Mouse (Mus musculus) small intestine, adult 2 months (tissue): ENCODE data around the gene Olfr792. TPM values are rescaled to one million over a fixed set of nuclear protein-coding genes. Genes with fewer than 3 reads are reported as not detected.

Experiments used
- H3K27ac ChIP-seq: fragments of 200-500 bp; 2 replicates; pipeline ENCODE4 v1.5.1; 2012; ENCODE audit warnings: low read depth, low read length, control low read depth, inconsistent platforms; ENCODE audit not compliant: insufficient read depth
- H3K27me3 ChIP-seq: fragments of 200-500 bp; 2 replicates; pipeline ENCODE4 v1.6.1; 2012; ENCODE audit warnings: mild to moderate bottlenecking, moderate library complexity, low read length, inconsistent platforms; ENCODE audit not compliant: control insufficient read depth, insufficient read depth
- H3K36me3 ChIP-seq: fragments of 200-500 bp; 2 replicates; pipeline ENCODE4 v1.6.1; 2012; ENCODE audit warnings: mild to moderate bottlenecking, low read length, control low read depth, inconsistent platforms; ENCODE audit not compliant: control insufficient read depth, insufficient read depth
- H3K4me1 ChIP-seq: fragments of 200-500 bp; 2 replicates; pipeline ENCODE4 v1.6.1; 2012; ENCODE audit warnings: low read length, inconsistent platforms, mixed read lengths; ENCODE audit not compliant: control insufficient read depth, insufficient read depth, insufficient read length
- H3K4me3 ChIP-seq: fragments of 200-500 bp; 2 replicates; pipeline ENCODE4 v1.5.1; 2012; ENCODE audit warnings: low read depth, mild to moderate bottlenecking, control low read depth, inconsistent platforms, low read length, moderate library complexity
- CTCF ChIP-seq: fragments of 200-500 bp; IDR thresholded peaks from 2 replicates; pipeline ENCODE4 v1.5.1; 2012; ENCODE audit warnings: low read depth, mild to moderate bottlenecking, control low read depth, inconsistent platforms, low read length, moderate library complexity, mixed read lengths; ENCODE audit not compliant: insufficient replicate concordance, insufficient read length; ENCODE audit errors: extremely low read depth
- POLR2A ChIP-seq: fragments of 200-500 bp; IDR thresholded peaks from 2 replicates; pipeline ENCODE4 v1.6.1; 2012; ENCODE audit warnings: low read depth, mild to moderate bottlenecking, control low read depth, inconsistent platforms, low read length, moderate library complexity
- WGBS: fragments of 180-500 bp; shearing (Covaris S2); methylation state at CpG from one replicate; pipeline ENCODE4 v1.1.7; 2018; 5-methylcytosine and 5-hydroxymethylcytosine counted together
- polyA plus RNA-seq: library from polyadenylated mRNA; depleted of rRNA; stranded (reverse); fragments of >200 nt; gene quantifications from 2 replicates; pipeline ENCODE4 v1.2.3, GENCODE M21; 2012; rRNA removed

Olfr792 gene
- not detected in 2 replicates for polyA plus RNA-seq

- no peaks in the 10 kb centered on the region for H3K36me3 ChIP-seq
- no peak within 1 kb of the TSS for H3K27ac ChIP-seq
- TF ChIP-seq POLR2A: no peak
- no peak for TF ChIP-seq CTCF
- no peak within 1 kb of the TSS for H3K4me3 ChIP-seq
- H3K4me1 ChIP-seq: no peaks in the 10 kb centered on the region
- H3K27me3 ChIP-seq: no peaks in the 10 kb centered on the region
- 84% methylated on average over 1 of the region's 1 CpGs for WGBS
Measured at GRCm38 (mm10) chr10:129538862-129539261, at the start of gene Olfr792. Gene Olfr792, plus strand, starts transcription at chr10:129539162.

GRCm38 (mm10) chr10:129490101-129490500, 48.9 kb upstream of the Olfr792 start:
- WGBS: 75% methylated on average over 2 of the region's 2 CpGs
- H3K36me3 ChIP-seq: no peaks in the 10 kb centered on the region
- no peaks in the 10 kb centered on the region for H3K4me1 ChIP-seq
- no peak overlapping the region for H3K4me3 ChIP-seq
- H3K27ac ChIP-seq: no peak overlapping the region
- H3K27me3 ChIP-seq: no peaks in the 10 kb centered on the region
- TF ChIP-seq POLR2A (no peak), CTCF (no peak)

- Histone ChIP-seq H3K4me3 (no peak within 1 kb of the TSS), H3K27ac (no peak within 1 kb of the TSS), H3K36me3 (no peaks in the 10 kb centered on the region), H3K4me1 (no peaks in the 10 kb centered on the region), H3K27me3 (no peaks in the 10 kb centered on the region)
- TF ChIP-seq CTCF (no peak), POLR2A (no peak)
Measured at GRCm38 (mm10) chr10:129498192-129498591, 40.8 kb upstream of the Olfr792 start, which contains the start of gene Olfr790. Gene Olfr790, plus strand, starts transcription at chr10:129498492.

GRCm38 (mm10) chr10:129521492-129521891, 17.5 kb upstream of the Olfr792 start, which contains the start of gene Olfr791:
Gene Olfr791, plus strand, starts transcription at chr10:129521792.
- WGBS: 64% methylated on average over 3 of the region's 3 CpGs

GRCm38 (mm10) chr10:129549354-129549753, 10.4 kb downstream of the Olfr792 start:
- TF ChIP-seq CTCF: no peak
- TF ChIP-seq POLR2A: no peak
- WGBS: 54% methylated on average over 1 of the region's 1 CpGs
- Histone ChIP-seq H3K36me3 (no peaks in the 10 kb centered on the region), H3K4me3 (no peak overlapping the region), H3K4me1 (no peaks in the 10 kb centered on the region), H3K27ac (no peak overlapping the region), H3K27me3 (no peaks in the 10 kb centered on the region)

More at GRCm38 (mm10) chr10:129521492-129521891, 17.5 kb upstream of the Olfr792 start, which contains the start of gene Olfr791:
- Histone ChIP-seq H3K4me1 (no peaks in the 10 kb centered on the region), H3K27ac (no peak within 1 kb of the TSS), H3K4me3 (no peak within 1 kb of the TSS), H3K36me3 (no peaks in the 10 kb centered on the region), H3K27me3 (no peaks in the 10 kb centered on the region)
- TF ChIP-seq POLR2A (no peak), CTCF (no peak)

GRCm38 (mm10) chr10:129567355-129567754, 28.4 kb downstream of the Olfr792 start, which contains the start of gene Olfr794:
Gene Olfr794, plus strand, starts transcription at chr10:129567655.
- WGBS: 78% methylated on average over 2 of the region's 2 CpGs
- H3K27me3 ChIP-seq: no peaks in the 10 kb centered on the region
- H3K36me3 ChIP-seq: no peaks in the 10 kb centered on the region
- no peak for TF ChIP-seq POLR2A
- TF ChIP-seq CTCF: no peak
- no peak within 1 kb of the TSS for H3K27ac ChIP-seq
- H3K4me3 ChIP-seq: no peak within 1 kb of the TSS
- H3K4me1 ChIP-seq: no peaks in the 10 kb centered on the region

GRCm38 (mm10) chr10:129577066-129577465, 38.1 kb downstream of the Olfr792 start:
- no peak overlapping the region for H3K27ac ChIP-seq
- no peak overlapping the region for H3K4me3 ChIP-seq
- no peaks in the 10 kb centered on the region for H3K27me3 ChIP-seq
- WGBS: 55% methylated on average over 1 of the region's 1 CpGs
- no peaks in the 10 kb centered on the region for H3K36me3 ChIP-seq
- no peaks in the 10 kb centered on the region for H3K4me1 ChIP-seq
- TF ChIP-seq POLR2A (no peak), CTCF (no peak)

Other genes with a start within 250 kb of the Olfr792 start
- gene Olfr780, start 221.0 kb upstream of the Olfr792 start, polyA plus RNA-seq: not detected in 2 replicates
- gene Olfr781, start 210.3 kb upstream of the Olfr792 start, polyA plus RNA-seq: not detected in 2 replicates
- not detected in 2 replicates for gene Olfr782, start 190.3 kb upstream of the Olfr792 start, polyA plus RNA-seq
- not detected in 2 replicates for gene Olfr784, start 155.1 kb upstream of the Olfr792 start, polyA plus RNA-seq
- gene Olfr785, start 133.7 kb upstream of the Olfr792 start, polyA plus RNA-seq: not detected in 2 replicates
- gene Olfr786, start 111.9 kb upstream of the Olfr792 start, polyA plus RNA-seq: not detected in 2 replicates
- gene Olfr787, start 77.3 kb upstream of the Olfr792 start, polyA plus RNA-seq: not detected in 2 replicates
- gene Olfr788, start 68.2 kb upstream of the Olfr792 start, polyA plus RNA-seq: not detected in 2 replicates
- gene Olfr789, start 54.4 kb upstream of the Olfr792 start, polyA plus RNA-seq: not detected in 2 replicates
- gene Olfr790, start 40.7 kb upstream of the Olfr792 start, polyA plus RNA-seq: not detected in 2 replicates
- gene Olfr791, start 17.4 kb upstream of the Olfr792 start, polyA plus RNA-seq: not detected in 2 replicates
- not detected in 2 replicates for gene Olfr794, start 28.5 kb downstream of the Olfr792 start, polyA plus RNA-seq
- gene Olfr796, start 73.4 kb downstream of the Olfr792 start, polyA plus RNA-seq: not detected in 2 replicates
- not detected in 2 replicates for gene Olfr798, start 88.8 kb downstream of the Olfr792 start, polyA plus RNA-seq
- gene Olfr799, start 98.3 kb downstream of the Olfr792 start, polyA plus RNA-seq: not detected in 2 replicates
- gene Olfr800, start 118.5 kb downstream of the Olfr792 start, polyA plus RNA-seq: not detected in 2 replicates
- not detected in 2 replicates for gene Olfr801, start 134.7 kb downstream of the Olfr792 start, polyA plus RNA-seq
- gene Olfr802, start 149.0 kb downstream of the Olfr792 start, polyA plus RNA-seq: not detected in 2 replicates
- not detected in 2 replicates for gene Olfr803, start 155.1 kb downstream of the Olfr792 start, polyA plus RNA-seq
- not detected in 2 replicates for gene Olfr804, start 164.0 kb downstream of the Olfr792 start, polyA plus RNA-seq
- gene Olfr805, start 190.2 kb downstream of the Olfr792 start, polyA plus RNA-seq: not detected in 2 replicates
- not detected in 2 replicates for gene Olfr806, start 202.8 kb downstream of the Olfr792 start, polyA plus RNA-seq
- gene Olfr807, start 218.6 kb downstream of the Olfr792 start, polyA plus RNA-seq: not detected in 2 replicates
- not detected in 2 replicates for gene Olfr808, start 226.3 kb downstream of the Olfr792 start, polyA plus RNA-seq
- not detected in 2 replicates for gene Olfr809, start 235.5 kb downstream of the Olfr792 start, polyA plus RNA-seq